Mouse (Mus musculus): ENCODE measurements around the gene Slc41a1. TPM values are rescaled to one million over a fixed set of nuclear protein-coding genes. Genes with fewer than 3 reads are reported as not detected.
"Not testable (repeated sequence)": the region's sequence is repeated elsewhere in the genome, so short reads cannot be mapped to it uniquely, and the experiment has no call there.

Slc41a1 gene
- polyA plus RNA-seq, 1 experiment from 2014 or later: 8.2 TPM

DNA sequence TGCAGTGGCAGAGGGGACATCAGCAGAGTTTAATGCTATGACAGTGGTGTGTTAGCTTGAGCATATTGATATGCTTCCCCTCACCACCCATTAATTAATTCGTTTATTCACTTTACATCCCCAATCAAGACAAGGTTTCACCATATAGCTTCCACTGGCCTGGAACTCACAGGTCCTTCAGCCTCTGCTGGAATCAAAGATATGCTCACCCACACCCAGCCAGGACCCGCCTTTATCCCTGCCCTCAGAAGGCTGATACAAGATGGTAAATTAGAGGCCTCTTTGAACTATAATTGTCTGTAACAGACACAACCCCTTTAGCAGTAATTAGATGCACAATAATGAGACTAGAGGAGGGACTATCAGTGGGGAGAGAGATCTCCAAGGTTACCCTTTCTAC is 17.6 kb upstream of the Slc41a1 start:
- 75% methylated on average over 2 of the region's 2 CpGs for WGBS
- ATAC-seq (ENCODE audit: low FRiP score): no peak
- no peak overlapping the region for H3K4me3 ChIP-seq (ENCODE audit: low read depth, low read length)
- no peaks in the 10 kb centered on the region for H3K36me3 ChIP-seq (ENCODE audit: control insufficient read depth, insufficient read depth, low read length)
- no peak for DNase-seq (ENCODE audit: low spot score)
- no peaks in the 10 kb centered on the region for H3K27me3 ChIP-seq (ENCODE audit: control insufficient read depth, insufficient read depth, low read length)
- H3K4me2 ChIP-seq (replicated peaks; ENCODE audit: low read depth, low read length): no peak overlapping the region
- no peak overlapping the region for H3K9ac ChIP-seq (ENCODE audit: low read depth, low read length)
- H3K9me3 ChIP-seq (ENCODE audit: control insufficient read depth, low read length): no peaks in the 10 kb centered on the region
- H3K4me1 ChIP-seq (replicated peaks; ENCODE audit: control insufficient read depth, insufficient read depth, low read length): no peaks in the 10 kb centered on the region
- no peak overlapping the region for H3K27ac ChIP-seq (ENCODE audit: low read depth, low read length)

DNA sequence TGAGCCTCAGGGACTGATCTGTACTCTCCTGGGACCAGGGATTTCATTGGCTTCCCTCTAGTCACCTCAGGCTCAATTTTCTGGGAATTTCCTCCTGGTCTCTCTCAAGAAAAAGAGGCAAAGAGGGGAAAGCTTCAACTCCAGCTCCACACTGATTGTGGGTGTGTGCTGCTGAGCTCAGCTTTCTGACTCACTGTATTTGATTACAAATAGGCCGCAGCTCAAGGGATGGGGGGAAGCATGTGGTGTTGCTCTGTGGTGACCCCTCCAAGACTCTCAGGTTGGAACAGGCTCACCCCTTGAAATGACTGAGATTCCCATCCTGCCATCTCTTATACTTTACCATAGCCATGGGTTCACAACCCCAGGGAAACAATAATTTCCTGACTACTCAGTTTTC is 15.9 kb upstream of the Slc41a1 start:
- Histone ChIP-seq H3K27me3 (ENCODE audit: control insufficient read depth, insufficient read depth, low read length) (no peaks in the 10 kb centered on the region), H3K9me3 (ENCODE audit: control insufficient read depth, low read length) (no peaks in the 10 kb centered on the region), H3K9ac (ENCODE audit: low read depth, low read length) (no peak overlapping the region), H3K4me1 (replicated peaks; ENCODE audit: control insufficient read depth, insufficient read depth, low read length) (no peaks in the 10 kb centered on the region), H3K4me2 (replicated peaks; ENCODE audit: low read depth, low read length) (no peak overlapping the region), H3K36me3 (ENCODE audit: control insufficient read depth, insufficient read depth, low read length) (no peaks in the 10 kb centered on the region), H3K27ac (ENCODE audit: low read depth, low read length) (no peak overlapping the region), H3K4me3 (ENCODE audit: low read depth, low read length) (no peak overlapping the region)
- ATAC-seq (ENCODE audit: low FRiP score): no peak
- WGBS: 86% methylated on average over 1 of the region's 1 CpGs
- no peak for DNase-seq (ENCODE audit: low spot score)

DNA sequence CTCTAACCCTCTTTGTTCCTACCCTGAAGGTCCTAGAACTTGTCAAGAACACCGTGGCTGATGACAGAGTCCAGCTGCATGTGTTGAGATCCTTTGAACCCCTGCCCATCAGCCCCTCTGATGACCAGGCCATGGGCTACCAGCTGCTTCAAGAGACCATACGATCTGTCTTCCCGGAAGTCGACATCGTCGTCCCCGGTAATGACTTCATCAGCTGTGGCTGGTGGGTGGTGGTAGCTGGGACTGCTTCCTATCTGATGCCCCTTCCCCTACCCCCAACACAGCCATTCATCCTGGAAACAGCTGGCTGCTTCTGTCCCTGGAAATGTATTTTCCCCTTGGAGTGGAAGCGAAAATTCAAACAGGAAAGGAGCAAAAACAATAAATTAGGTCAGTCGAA is 15.3 kb upstream of the Slc41a1 start:
- Histone ChIP-seq H3K4me2 (replicated peaks; ENCODE audit: low read depth, low read length) (no peak overlapping the region), H3K27me3 (ENCODE audit: control insufficient read depth, insufficient read depth, low read length) (no peaks in the 10 kb centered on the region), H3K36me3 (ENCODE audit: control insufficient read depth, insufficient read depth, low read length) (no peaks in the 10 kb centered on the region), H3K27ac (ENCODE audit: low read depth, low read length) (no peak overlapping the region), H3K4me3 (ENCODE audit: low read depth, low read length) (no peak overlapping the region), H3K9ac (ENCODE audit: low read depth, low read length) (no peak overlapping the region), H3K9me3 (ENCODE audit: control insufficient read depth, low read length) (no peaks in the 10 kb centered on the region), H3K4me1 (replicated peaks; ENCODE audit: control insufficient read depth, insufficient read depth, low read length) (no peaks in the 10 kb centered on the region)
- 76% methylated on average over 9 of the region's 9 CpGs for WGBS
- DNase-seq (ENCODE audit: low spot score) (no peak), ATAC-seq (ENCODE audit: low FRiP score) (no peak)

DNA sequence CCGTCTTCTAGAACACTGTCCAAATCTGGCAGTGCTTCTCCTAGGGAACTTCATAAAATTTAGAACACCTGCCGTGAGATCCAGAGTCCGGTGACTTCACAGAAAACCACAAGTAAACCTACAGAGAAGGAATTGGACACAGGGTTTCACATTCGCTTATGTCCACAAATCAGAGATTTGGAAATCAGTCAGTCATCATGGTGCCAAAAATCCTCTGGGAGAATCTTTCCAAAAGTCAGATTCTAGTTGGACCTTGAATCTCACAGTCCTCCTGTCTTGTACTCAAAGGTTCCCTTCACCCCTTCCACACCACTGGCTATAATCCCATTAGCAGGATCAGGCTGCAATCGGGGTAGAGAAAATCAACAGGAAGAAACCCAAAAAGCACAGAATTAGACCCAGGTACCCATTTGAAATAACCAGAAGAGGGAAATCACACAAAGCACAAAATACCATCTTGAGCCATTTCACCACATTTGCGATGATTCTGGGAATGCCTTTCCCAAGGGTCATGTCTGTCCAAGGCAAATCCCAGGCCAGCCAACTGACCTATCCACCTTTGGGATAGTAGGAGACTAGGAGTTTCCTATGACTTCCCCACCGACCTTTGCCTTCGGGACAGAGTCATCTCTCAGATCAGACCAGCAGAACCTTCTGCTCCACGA is 14.5 kb upstream of the Slc41a1 start:
- Histone ChIP-seq H3K27me3 (ENCODE audit: control insufficient read depth, insufficient read depth, low read length) (no peaks in the 10 kb centered on the region), H3K9me3 (ENCODE audit: control insufficient read depth, low read length) (no peaks in the 10 kb centered on the region), H3K27ac (ENCODE audit: low read depth, low read length) (no peak overlapping the region), H3K4me1 (replicated peaks; ENCODE audit: control insufficient read depth, insufficient read depth, low read length) (no peaks in the 10 kb centered on the region), H3K4me3 (ENCODE audit: low read depth, low read length) (no peak overlapping the region), H3K4me2 (replicated peaks; ENCODE audit: low read depth, low read length) (no peak overlapping the region), H3K9ac (ENCODE audit: low read depth, low read length) (no peak overlapping the region), H3K36me3 (ENCODE audit: control insufficient read depth, insufficient read depth, low read length) (no peaks in the 10 kb centered on the region)
- DNase-seq (ENCODE audit: low spot score): no peak
- WGBS: 94% methylated on average over 9 of the region's 9 CpGs
- no peak for ATAC-seq (ENCODE audit: low FRiP score)

DNA sequence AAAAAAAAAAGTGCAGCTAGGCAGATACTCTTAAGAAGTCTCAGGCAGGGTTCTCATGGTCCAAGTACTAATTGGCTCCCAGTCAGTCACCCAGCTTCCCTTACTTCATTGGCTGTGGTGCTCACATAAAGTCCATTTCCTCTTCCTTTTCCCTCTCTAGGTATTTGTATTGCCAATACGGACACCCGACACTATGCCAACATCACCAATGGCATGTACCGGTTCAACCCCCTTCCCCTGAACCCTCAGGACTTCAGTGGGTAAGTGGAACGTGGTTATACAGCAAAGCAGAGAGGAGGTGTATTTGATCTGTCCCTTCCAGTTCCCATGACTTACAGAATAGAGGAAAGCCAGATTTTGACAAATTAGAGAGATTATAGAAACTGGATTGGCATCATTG is 13.6 kb upstream of the Slc41a1 start:
- ATAC-seq (ENCODE audit: low FRiP score) (no peak), DNase-seq (ENCODE audit: low spot score) (no peak)
- no peak overlapping the region for H3K27ac ChIP-seq (ENCODE audit: low read depth, low read length)
- H3K9me3 ChIP-seq (ENCODE audit: control insufficient read depth, low read length): no peaks in the 10 kb centered on the region
- H3K4me1 ChIP-seq (replicated peaks; ENCODE audit: control insufficient read depth, insufficient read depth, low read length): no peaks in the 10 kb centered on the region
- H3K9ac ChIP-seq (ENCODE audit: low read depth, low read length): no peak overlapping the region
- 91% methylated on average over 4 of the region's 4 CpGs for WGBS
- no peak overlapping the region for H3K4me2 ChIP-seq (replicated peaks; ENCODE audit: low read depth, low read length)
- H3K36me3 ChIP-seq (ENCODE audit: control insufficient read depth, insufficient read depth, low read length): no peaks in the 10 kb centered on the region
- no peaks in the 10 kb centered on the region for H3K27me3 ChIP-seq (ENCODE audit: control insufficient read depth, insufficient read depth, low read length)
- H3K4me3 ChIP-seq (ENCODE audit: low read depth, low read length): no peak overlapping the region

DNA sequence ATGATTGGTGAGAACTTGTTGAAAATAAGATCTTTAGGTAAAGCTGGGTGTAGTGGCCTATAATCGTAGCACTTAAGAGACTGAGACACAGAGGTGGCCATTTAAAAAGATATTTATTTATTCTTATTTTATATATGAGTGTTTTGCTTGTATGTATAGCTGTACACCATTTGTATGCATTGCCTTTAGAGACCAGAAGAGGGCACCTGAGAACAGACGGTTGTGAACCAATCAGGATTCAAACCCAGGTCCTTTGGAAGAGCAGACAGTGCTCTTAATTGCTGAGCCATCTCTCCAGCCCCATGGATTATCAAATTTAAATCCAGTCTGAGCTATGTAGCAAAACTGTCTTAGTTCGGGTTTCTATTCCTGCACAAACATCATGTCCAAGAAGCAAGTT is 13.1 kb upstream of the Slc41a1 start:
- ATAC-seq (ENCODE audit: low FRiP score) (no peak), DNase-seq (ENCODE audit: low spot score) (no peak)
- Histone ChIP-seq H3K9me3 (ENCODE audit: control insufficient read depth, low read length) (no peaks in the 10 kb centered on the region), H3K4me3 (ENCODE audit: low read depth, low read length) (no peak overlapping the region), H3K27ac (ENCODE audit: low read depth, low read length) (no peak overlapping the region), H3K27me3 (ENCODE audit: control insufficient read depth, insufficient read depth, low read length) (no peaks in the 10 kb centered on the region), H3K4me1 (replicated peaks; ENCODE audit: control insufficient read depth, insufficient read depth, low read length) (no peaks in the 10 kb centered on the region), H3K4me2 (replicated peaks; ENCODE audit: low read depth, low read length) (no peak overlapping the region), H3K36me3 (ENCODE audit: control insufficient read depth, insufficient read depth, low read length) (no peaks in the 10 kb centered on the region), H3K9ac (ENCODE audit: low read depth, low read length) (no peak overlapping the region)
- WGBS: 90% methylated on average over 3 of the region's 3 CpGs

DNA sequence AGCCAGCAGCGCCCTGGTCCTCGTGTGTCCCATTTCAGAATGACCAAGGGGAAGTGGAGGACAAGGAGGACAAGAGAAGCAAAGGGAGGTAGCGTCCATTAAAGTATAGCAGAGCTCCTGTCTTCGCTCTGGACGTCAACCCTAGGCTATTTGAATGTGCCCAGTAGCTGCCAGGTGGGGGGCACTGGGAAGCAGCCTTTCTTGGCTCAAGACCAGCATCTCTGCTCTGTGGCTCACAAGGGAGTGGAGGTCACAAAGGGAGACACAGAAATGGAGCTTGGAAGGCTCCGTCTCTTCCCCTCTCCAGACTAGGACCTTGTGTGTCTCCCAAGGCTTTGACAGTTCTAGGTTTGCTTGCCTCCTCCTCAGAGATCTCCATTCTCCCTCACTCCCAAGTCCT is 10.4 kb upstream of the Slc41a1 start:
- Histone ChIP-seq H3K36me3 (ENCODE audit: control insufficient read depth, insufficient read depth, low read length) (no peaks in the 10 kb centered on the region), H3K4me3 (ENCODE audit: low read depth, low read length) (no peak overlapping the region), H3K4me1 (replicated peaks; ENCODE audit: control insufficient read depth, insufficient read depth, low read length) (no peaks in the 10 kb centered on the region), H3K27ac (ENCODE audit: low read depth, low read length) (no peak overlapping the region), H3K9ac (ENCODE audit: low read depth, low read length) (no peak overlapping the region), H3K27me3 (ENCODE audit: control insufficient read depth, insufficient read depth, low read length) (no peaks in the 10 kb centered on the region), H3K4me2 (replicated peaks; ENCODE audit: low read depth, low read length) (no peak overlapping the region), H3K9me3 (ENCODE audit: control insufficient read depth, low read length) (no peaks in the 10 kb centered on the region)
- DNase-seq (ENCODE audit: low spot score) (no peak), ATAC-seq (ENCODE audit: low FRiP score) (no peak)
- 82% methylated on average over 6 of the region's 6 CpGs for WGBS

DNA sequence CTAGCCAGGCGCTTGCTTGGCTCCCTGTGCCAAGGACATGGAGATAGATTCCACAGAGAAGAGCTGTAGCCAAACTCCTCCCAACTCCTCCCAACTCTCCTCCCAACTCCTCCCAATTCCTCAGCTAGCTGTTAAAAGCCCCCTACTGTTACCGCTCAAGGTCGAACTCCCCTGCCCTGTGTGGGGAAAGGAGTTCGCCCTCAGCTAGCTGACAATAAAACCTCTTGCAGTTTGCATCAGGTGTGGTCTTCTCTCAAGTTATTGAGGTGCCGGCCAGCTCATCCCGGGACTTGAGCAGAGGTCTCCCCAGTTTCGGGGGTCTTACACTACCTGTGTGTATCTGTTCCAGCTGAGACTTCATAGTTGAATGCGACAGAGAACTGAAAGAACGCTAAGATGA is 6.9 kb upstream of the Slc41a1 start:
- not testable (repeated sequence) for H3K36me3 ChIP-seq (ENCODE audit: control insufficient read depth, insufficient read depth, low read length); H3K4me2 ChIP-seq (replicated peaks; ENCODE audit: low read depth, low read length); H3K9me3 ChIP-seq (ENCODE audit: control insufficient read depth, low read length); H3K27me3 ChIP-seq (ENCODE audit: control insufficient read depth, insufficient read depth, low read length); H3K4me3 ChIP-seq (ENCODE audit: low read depth, low read length); DNase-seq (ENCODE audit: low spot score); H3K9ac ChIP-seq (ENCODE audit: low read depth, low read length); ATAC-seq (ENCODE audit: low FRiP score); H3K27ac ChIP-seq (ENCODE audit: low read depth, low read length); H3K4me1 ChIP-seq (replicated peaks; ENCODE audit: control insufficient read depth, insufficient read depth, low read length)
- 78% methylated on average over 8 of the region's 9 CpGs for WGBS

DNA sequence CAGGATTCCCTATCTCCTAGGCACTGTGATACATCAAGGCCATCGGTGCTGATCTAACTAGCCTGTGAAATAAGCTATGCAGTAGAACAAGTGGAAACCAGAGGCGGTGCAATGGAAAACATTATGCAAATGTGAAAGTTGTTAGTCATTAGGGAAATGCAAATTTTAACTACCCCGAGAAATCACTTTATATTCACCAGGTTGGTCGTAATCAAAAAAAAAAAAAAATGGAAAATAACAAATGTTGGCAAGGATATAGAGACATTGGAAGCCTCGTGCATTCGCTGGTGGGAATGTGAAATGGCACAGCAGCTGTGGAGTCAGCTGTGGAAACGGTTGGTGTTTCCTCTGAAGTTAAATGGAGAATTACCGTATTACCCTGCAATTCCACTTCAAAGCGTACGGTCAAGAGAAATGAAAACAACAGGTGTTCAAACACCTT is 6.4 kb upstream of the Slc41a1 start:
- Histone ChIP-seq H3K4me3 (ENCODE audit: low read depth, low read length) (no peak overlapping the region), H3K27ac (ENCODE audit: low read depth, low read length) (no peak overlapping the region), H3K9me3 (ENCODE audit: control insufficient read depth, low read length) (no peaks in the 10 kb centered on the region), H3K27me3 (ENCODE audit: control insufficient read depth, insufficient read depth, low read length) (no peaks in the 10 kb centered on the region), H3K36me3 (ENCODE audit: control insufficient read depth, insufficient read depth, low read length) (no peaks in the 10 kb centered on the region), H3K4me2 (replicated peaks; ENCODE audit: low read depth, low read length) (no peak overlapping the region), H3K4me1 (replicated peaks; ENCODE audit: control insufficient read depth, insufficient read depth, low read length) (no peaks in the 10 kb centered on the region), H3K9ac (ENCODE audit: low read depth, low read length) (no peak overlapping the region)
- DNase-seq (ENCODE audit: low spot score): no peak
- no peak for ATAC-seq (ENCODE audit: low FRiP score)
- 92% methylated on average over 10 of the region's 10 CpGs for WGBS

Data from hindbrain, embryonic 11.5 days (tissue).